Mouse (Mus musculus) stomach, postnatal 0 days (tissue): ENCODE results near the gene Cbln1. TPM values are rescaled to one million over a fixed set of nuclear protein-coding genes. Genes with fewer than 3 reads are reported as not detected.

ENCODE experiments used
- ATAC-seq: fragments of 200-750 bp; cut with Nextera tagmentation; 2 replicates; pipeline ENCODE4 v1.8.0; 2017; ENCODE audit not compliant: low FRiP score, low TSS enrichment
- DNase-seq: peaks from one replicate; pipeline ENCODE4 v3.0.0-alpha.2; 2016; ENCODE audit warnings: low spot score
- H3K27ac ChIP-seq: fragments of 300-500 bp; sonication (generic); replicated peaks from 2 replicates; pipeline ENCODE4 v1.5.1; 2014; ENCODE audit warnings: mild to moderate bottlenecking, control low read depth
- H3K27me3 ChIP-seq: fragments of 300-500 bp; sonication (generic); 2 replicates; pipeline ENCODE4 v1.6.1; 2014; ENCODE audit warnings: low read length; ENCODE audit not compliant: control insufficient read depth, insufficient read depth
- H3K36me3 ChIP-seq: fragments of 300-500 bp; sonication (generic); 2 replicates; pipeline ENCODE4 v1.6.1; 2014; ENCODE audit warnings: low read length, mixed read lengths; ENCODE audit not compliant: control insufficient read depth, insufficient read depth
- H3K4me1 ChIP-seq: fragments of 300-500 bp; sonication (generic); replicated peaks from 2 replicates; pipeline ENCODE4 v1.6.1; 2014; ENCODE audit warnings: antibody characterized with exemption; ENCODE audit not compliant: control insufficient read depth, insufficient read depth
- H3K4me2 ChIP-seq: fragments of 300-500 bp; sonication (generic); replicated peaks from 2 replicates; pipeline ENCODE4 v1.6.1; 2014; ENCODE audit warnings: low read depth, mild to moderate bottlenecking, control low read depth, moderate library complexity
- H3K4me3 ChIP-seq: fragments of 300-500 bp; sonication (generic); 2 replicates; pipeline ENCODE4 v1.5.1; 2014; ENCODE audit warnings: low read depth, low read length, control low read depth
- H3K9ac ChIP-seq: fragments of 300-500 bp; sonication (generic); 2 replicates; pipeline ENCODE4 v1.6.1; 2014; ENCODE audit warnings: mild to moderate bottlenecking, low read length, control low read depth, mixed read lengths
- H3K9me3 ChIP-seq: fragments of 300-500 bp; sonication (generic); 2 replicates; pipeline ENCODE4 v1.6.1; 2016; ENCODE audit warnings: low read length; ENCODE audit not compliant: control insufficient read depth
- CTCF ChIP-seq: IDR thresholded peaks from 2 replicates; pipeline ENCODE4 v1.5.1; 2016; ENCODE audit warnings: antibody characterized with exemption, low read depth, mild to moderate bottlenecking, moderate library complexity
- EP300 ChIP-seq: optimal IDR thresholded peaks from 2 replicates; pipeline ENCODE3; 2016; ENCODE audit warnings: antibody characterized with exemption
- WGBS: fragments of 180-500 bp; shearing (Covaris S2); extraction: QIAGEN DNeasy Blood & Tissue Kit; methylation state at CpG from one replicate; pipeline ENCODE4 v1.1.7; 2014; 5-methylcytosine and 5-hydroxymethylcytosine counted together
- polyA plus RNA-seq: library from polyadenylated mRNA; unstranded; fragments of >200 nt; fragmentation: Nextera tagmentation; extraction: Ambion mirVana; gene quantifications from 2 replicates; pipeline ENCODE4 v1.2.1, GENCODE M21; 2015

Gene Cbln1
- 0.05 and 0.08 TPM in 2 replicates for polyA plus RNA-seq

DNA sequence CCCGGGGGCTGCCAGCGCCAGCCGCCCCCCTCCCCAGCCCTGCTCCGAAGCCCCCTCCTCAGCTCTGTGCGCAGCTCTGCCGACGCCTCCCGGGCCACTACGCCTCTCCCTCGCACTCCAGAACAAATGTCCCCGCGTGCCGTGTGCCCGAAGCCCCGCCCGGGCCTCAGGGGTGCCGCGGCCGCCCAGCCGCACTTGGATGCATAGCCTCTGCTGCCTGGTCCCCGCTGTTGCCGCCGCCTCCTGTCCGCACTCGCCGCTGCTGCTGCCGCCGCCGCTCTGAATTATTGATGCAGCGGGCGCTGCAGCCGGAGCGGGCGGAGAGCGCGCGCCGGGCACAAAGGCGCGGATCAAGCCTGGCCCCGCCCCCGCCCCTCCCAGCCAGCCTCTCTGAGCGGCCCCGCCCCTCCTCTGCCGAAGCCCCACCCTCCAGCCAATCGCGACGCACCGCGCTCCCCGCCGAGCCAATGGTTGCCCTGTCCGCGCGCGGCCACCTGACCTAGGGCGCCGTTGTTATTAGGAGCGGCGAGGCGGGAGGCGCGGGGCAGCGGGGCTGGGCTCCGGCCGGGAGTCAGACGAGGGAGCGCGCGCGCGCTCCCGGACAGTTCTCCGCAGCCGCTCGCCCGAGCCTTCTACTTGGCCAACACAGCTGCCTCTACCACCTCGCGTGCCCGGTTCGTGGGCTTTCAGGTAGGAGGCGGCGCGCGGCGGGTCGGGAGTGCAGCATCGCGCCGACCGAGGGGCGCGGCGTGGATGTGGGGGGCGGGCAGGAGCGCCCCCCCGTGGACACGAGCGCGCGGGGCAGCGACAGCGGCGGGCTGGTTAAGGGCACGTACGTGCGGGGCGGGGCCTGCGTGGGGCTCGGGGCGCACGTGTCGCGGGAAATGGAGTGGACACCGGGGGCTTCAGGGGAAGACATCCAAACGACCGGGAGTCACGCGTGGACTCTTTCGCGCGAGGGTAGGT is at the start of gene Cbln1:
Gene Cbln1, minus strand, starts transcription at position 339 of the 966 bp plus-strand sequence.
- Histone ChIP-seq H3K27me3 (peaks cover 30% of the 10 kb centered on the region), H3K4me1 (no peaks in the 10 kb centered on the region; the same call in 1 of the 2 replicates), H3K27ac (no peak within 1 kb of the TSS), H3K4me2 (peak within 1 kb of the TSS; percentile 66), H3K36me3 (no peaks in the 10 kb centered on the region), H3K9ac (no peak within 1 kb of the TSS), H3K4me3 (peak within 1 kb of the TSS; percentile 44), H3K9me3 (no peaks in the 10 kb centered on the region)
- DNase-seq (peak; percentile 95), ATAC-seq (peak; percentile 98)
- under 1% methylated on average over 92 of the region's 122 CpGs for WGBS
- TF ChIP-seq CTCF (peak; percentile 46; the same call in 1 of the 2 replicates), EP300 (no peak)

DNA sequence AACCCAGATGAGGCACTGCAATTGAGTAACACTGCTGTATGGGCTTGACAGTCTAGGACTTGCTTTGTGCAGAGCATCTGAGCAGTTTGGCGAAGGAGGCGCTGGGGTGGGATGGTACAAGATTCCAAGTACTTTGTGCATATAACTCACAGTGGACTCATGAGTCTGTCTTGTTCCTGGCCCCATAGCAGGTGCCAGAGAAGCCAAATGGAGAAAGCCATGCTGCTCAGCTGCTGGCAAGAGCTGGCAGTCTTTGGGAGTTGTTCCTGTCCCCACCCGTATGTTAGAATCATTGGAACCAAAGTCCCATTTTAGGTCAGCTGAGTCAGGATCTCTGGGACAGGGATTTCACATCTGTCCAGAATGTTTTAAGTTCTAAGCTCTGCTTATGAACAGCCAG is 44.7 kb upstream of the Cbln1 start:
- Histone ChIP-seq H3K9ac (no peak overlapping the region), H3K36me3 (no peaks in the 10 kb centered on the region), H3K4me3 (no peak overlapping the region), H3K27me3 (no peaks in the 10 kb centered on the region), H3K4me1 (no peaks in the 10 kb centered on the region), H3K27ac (no peak overlapping the region), H3K9me3 (no peaks in the 10 kb centered on the region), H3K4me2 (no peak overlapping the region)
- TF ChIP-seq CTCF, result no peak
- TF ChIP-seq EP300, result no peak
- 94% methylated on average over 3 of the region's 3 CpGs for WGBS
- ATAC-seq, result no peak
- no peak for DNase-seq

DNA sequence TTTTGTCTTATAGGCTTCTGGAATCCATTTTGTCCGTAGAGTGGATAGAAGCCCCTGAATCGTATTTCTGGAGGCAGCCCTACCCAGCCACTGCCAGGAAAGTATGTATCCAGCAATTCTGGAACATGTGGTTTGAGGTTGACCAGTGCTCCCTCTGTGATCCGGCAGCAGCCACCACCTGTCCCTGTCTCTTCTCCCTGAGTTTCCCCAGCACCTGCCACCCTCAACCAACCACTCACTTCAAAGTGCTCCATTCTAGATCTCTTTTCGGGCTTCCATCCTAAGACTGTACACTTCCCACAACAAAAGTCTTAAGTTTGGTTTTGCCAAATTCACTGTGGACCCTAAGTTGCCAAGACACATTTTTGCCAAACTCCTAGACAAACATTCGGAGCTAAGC is 41.4 kb upstream of the Cbln1 start:
- 86% methylated on average over 5 of the region's 5 CpGs for WGBS
- no peaks in the 10 kb centered on the region for H3K4me1 ChIP-seq
- ATAC-seq (no peak), DNase-seq (no peak)
- no peak overlapping the region for H3K4me2 ChIP-seq
- no peaks in the 10 kb centered on the region for H3K36me3 ChIP-seq
- H3K9me3 ChIP-seq, result no peaks in the 10 kb centered on the region
- TF ChIP-seq CTCF (no peak), EP300 (no peak)
- H3K27ac ChIP-seq, result no peak overlapping the region
- no peak overlapping the region for H3K9ac ChIP-seq
- H3K27me3 ChIP-seq, result no peaks in the 10 kb centered on the region
- no peak overlapping the region for H3K4me3 ChIP-seq

DNA sequence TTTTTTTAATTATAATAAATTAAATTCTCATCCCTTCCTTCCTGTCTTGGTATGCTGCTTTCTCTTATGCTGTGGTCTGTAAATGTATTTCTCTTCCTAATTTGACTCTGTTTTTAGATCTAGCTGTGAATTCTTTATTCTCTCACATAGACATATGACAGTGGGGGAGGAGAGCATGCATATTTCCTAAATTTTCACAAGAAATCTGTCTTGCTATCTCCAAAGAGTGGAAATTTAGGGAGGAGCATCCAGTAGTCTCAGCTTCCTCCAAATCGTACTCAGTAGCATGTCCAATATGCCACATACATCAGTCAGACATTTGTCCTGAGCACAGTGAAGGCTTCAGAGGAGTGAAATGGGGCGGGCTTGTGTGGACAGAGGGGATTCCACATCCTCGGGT is 40.9 kb upstream of the Cbln1 start:
- Histone ChIP-seq H3K9ac (no peak overlapping the region), H3K27me3 (no peaks in the 10 kb centered on the region), H3K27ac (no peak overlapping the region), H3K36me3 (no peaks in the 10 kb centered on the region), H3K4me3 (no peak overlapping the region), H3K4me1 (no peaks in the 10 kb centered on the region), H3K4me2 (no peak overlapping the region), H3K9me3 (no peaks in the 10 kb centered on the region)
- no peak for ATAC-seq
- 70% methylated on average over 3 of the region's 3 CpGs for WGBS
- DNase-seq, result no peak
- no peak for TF ChIP-seq EP300
- no peak for TF ChIP-seq CTCF

DNA sequence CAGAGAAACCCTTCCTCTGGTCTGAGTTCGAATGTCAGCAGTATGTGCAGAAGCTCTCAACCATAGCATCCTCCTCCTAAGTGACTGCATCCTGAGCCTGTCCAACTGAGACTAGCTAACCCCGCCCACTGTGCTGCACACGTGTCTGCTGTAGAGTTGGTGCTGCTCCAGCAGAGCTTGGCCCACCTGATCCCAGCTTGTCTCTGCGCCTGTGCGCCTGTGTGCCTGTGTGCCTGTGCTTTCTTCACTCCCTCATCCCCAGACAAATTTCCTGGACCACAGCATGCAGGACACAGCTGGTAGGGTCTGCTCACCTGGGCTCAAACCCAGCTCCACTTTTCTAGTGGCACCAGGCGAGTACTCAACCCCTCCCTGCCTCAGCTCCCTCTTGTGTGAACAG is 40.2 kb upstream of the Cbln1 start:
- H3K4me2 ChIP-seq, result no peak overlapping the region
- TF ChIP-seq CTCF (no peak), EP300 (no peak)
- no peaks in the 10 kb centered on the region for H3K36me3 ChIP-seq
- no peak overlapping the region for H3K27ac ChIP-seq
- H3K9ac ChIP-seq, result no peak overlapping the region
- WGBS, result 79% methylated on average over 6 of the region's 6 CpGs
- no peaks in the 10 kb centered on the region for H3K9me3 ChIP-seq
- no peak for ATAC-seq
- no peak overlapping the region for H3K4me3 ChIP-seq
- no peaks in the 10 kb centered on the region for H3K4me1 ChIP-seq
- DNase-seq, result no peak
- no peaks in the 10 kb centered on the region for H3K27me3 ChIP-seq

DNA sequence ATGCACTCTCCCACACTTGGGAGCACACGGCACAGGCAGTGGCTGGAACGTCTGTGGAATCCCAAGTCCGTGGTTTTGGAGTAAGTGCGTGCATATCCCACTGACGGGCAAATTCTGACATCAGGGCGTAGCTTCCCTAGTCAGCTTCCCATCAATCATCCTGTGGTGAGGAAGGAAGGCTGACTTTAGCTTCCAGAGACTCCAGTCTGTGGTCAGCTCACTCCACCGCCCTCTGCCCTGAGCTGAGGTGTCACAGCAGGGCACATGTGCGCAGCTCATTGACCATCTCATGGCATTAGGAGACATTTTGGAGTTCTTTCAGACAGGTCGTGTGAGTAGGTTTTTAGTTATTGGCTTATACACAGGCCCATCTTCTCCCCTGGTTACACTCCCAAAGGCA is 34.6 kb upstream of the Cbln1 start:
- Histone ChIP-seq H3K27me3 (no peaks in the 10 kb centered on the region), H3K9me3 (no peaks in the 10 kb centered on the region), H3K4me2 (no peak overlapping the region), H3K36me3 (no peaks in the 10 kb centered on the region), H3K4me1 (no peaks in the 10 kb centered on the region), H3K4me3 (no peak overlapping the region), H3K27ac (no peak overlapping the region), H3K9ac (no peak overlapping the region)
- DNase-seq, result no peak
- ATAC-seq, result no peak
- 42% methylated on average over 9 of the region's 9 CpGs for whole genome bisulfite sequencing
- no peak for TF ChIP-seq CTCF
- no peak for TF ChIP-seq EP300
